Mouse (Mus musculus): ENCODE results near the gene Rarb. TPM values are rescaled to one million over a fixed set of nuclear protein-coding genes. Genes with fewer than 3 reads are reported as not detected.

The Rarb gene
- polyA plus RNA-seq, 1 experiment = 0.19 TPM

DNA sequence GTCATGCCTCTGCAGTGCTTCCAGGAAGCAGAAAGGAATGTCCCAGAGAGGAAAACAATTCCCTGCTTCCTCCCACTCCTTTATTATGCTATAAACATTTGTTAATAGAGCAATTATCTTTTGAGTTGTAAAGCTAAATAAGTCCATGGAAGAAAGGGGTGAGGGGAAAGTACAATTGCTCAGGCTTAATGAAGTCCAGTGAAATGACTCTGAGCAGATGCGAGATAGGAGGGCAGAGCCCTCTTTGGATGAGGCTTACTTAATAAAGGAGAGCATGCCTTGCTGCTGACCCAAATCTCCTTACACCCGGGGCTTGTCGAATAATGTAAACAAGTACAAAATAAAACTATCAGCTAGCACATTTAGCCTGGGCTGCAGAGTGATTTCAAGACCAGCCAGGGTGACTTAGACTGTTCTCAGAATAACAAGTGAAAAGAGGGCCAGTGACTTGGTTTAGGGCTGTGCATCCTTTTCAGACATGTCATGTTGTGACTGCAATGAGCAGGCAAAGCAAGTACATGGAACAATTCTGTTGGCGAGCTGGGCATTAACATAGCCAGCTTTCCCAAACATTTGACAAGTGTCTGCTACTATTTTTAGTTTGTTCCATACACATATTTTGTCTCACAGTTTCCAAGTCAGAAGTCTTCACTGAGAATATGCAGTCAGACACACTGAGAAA is 83.5 kb downstream of the Rarb start:
- H3K36me3 ChIP-seq (ENCODE audit: control insufficient read depth, insufficient read depth) = no peaks in the 10 kb centered on the region
- H3K27me3 ChIP-seq (ENCODE audit: control insufficient read depth, insufficient read depth, insufficient read length) = no peaks in the 10 kb centered on the region
- no peak overlapping the region for H3K4me3 ChIP-seq
- no peak overlapping the region for H3ac ChIP-seq (ENCODE audit: control insufficient read depth, insufficient read length)
- no peaks in the 10 kb centered on the region for H3K79me2 ChIP-seq (ENCODE audit: control insufficient read depth, insufficient read depth)
- H3K4me2 ChIP-seq (ENCODE audit: low read depth) = no peak overlapping the region
- TF ChIP-seq REST (IDR thresholded peaks at IDR 0.05; ENCODE audit: insufficient read depth, insufficient read length) = no peak
- no peak for TF ChIP-seq TCF3 (IDR thresholded peaks at IDR 0.05; ENCODE audit: insufficient read length, low read depth)
- TF ChIP-seq E2F4 (IDR thresholded peaks at IDR 0.05; ENCODE audit: insufficient read depth) = no peak

DNA sequence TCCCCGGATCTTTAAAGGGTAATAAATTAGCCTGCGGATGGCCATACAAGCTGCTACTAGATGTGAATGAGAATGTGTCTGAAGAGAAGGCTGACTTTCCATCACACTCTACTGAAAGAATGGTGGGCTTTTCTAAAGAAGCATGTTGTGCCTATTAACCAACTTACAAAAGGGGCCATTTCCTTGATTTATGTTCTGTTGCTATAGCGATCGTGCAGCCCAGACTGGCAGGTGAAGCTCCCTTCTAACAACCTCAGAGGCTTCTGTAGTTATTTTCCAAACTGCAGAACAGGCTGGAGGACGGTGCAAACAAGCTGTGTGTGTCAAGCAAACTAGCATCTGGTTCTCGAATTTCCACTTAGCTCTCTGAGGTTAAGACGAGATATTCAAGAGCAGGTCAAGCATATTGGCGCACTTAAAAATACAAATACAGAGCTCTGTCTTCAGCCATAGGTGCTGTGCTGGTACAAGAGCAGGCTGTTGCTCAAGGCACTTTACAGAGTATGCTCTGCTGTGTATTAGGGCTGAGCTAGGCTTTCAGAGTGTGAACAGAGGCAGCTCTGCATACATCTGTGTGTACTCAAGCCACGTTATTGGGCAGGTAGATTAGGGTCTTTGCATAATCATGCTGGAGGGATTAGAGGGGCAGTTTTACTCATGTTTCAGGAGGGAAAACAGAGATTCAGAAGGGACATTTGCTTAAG is 85.2 kb downstream of the Rarb start:
- Histone ChIP-seq H3K36me3 (ENCODE audit: control insufficient read depth, insufficient read depth) (no peaks in the 10 kb centered on the region), H3K4me3 (no peak overlapping the region), H3K27me3 (ENCODE audit: control insufficient read depth, insufficient read depth, insufficient read length) (no peaks in the 10 kb centered on the region), H3K79me2 (ENCODE audit: control insufficient read depth, insufficient read depth) (no peaks in the 10 kb centered on the region), H3ac (ENCODE audit: control insufficient read depth, insufficient read length) (no peak overlapping the region), H3K4me2 (ENCODE audit: low read depth) (no peak overlapping the region)
- TF ChIP-seq MYOD1 (IDR thresholded peaks at IDR 0.05; ENCODE audit: control insufficient read depth in 1 of 3, insufficient read length in 2 of 3, low read depth in 2 of 3) (no peak), POLR2A (IDR thresholded peaks at IDR 0.05; ENCODE audit: insufficient read length, low read depth) (no peak), MAX (IDR thresholded peaks at IDR 0.05; ENCODE audit: low read depth) (no peak), E2F4 (IDR thresholded peaks at IDR 0.05; ENCODE audit: insufficient read depth) (no peak), CEBPB (IDR thresholded peaks at IDR 0.05; ENCODE audit: insufficient read depth, poor library complexity, severe bottlenecking) (no peak), POLR2AphosphoS2 (IDR thresholded peaks at IDR 0.05; ENCODE audit: insufficient read length, low read depth) (no peak), REST (IDR thresholded peaks at IDR 0.05; ENCODE audit: insufficient read depth, insufficient read length) (no peak), MYOG (IDR thresholded peaks at IDR 0.05; ENCODE audit: control insufficient read depth in 1 of 3, insufficient read depth in 1 of 3, insufficient read length in 2 of 3, low read depth in 2 of 3) (no peak), SRF (IDR thresholded peaks at IDR 0.05; ENCODE audit: control insufficient read depth, insufficient read length, low read depth) (no peak), USF1 (IDR thresholded peaks at IDR 0.05; ENCODE audit: low read depth) (no peak), TCF3 (IDR thresholded peaks at IDR 0.05; ENCODE audit: insufficient read length, low read depth) (no peak), TCF12 (IDR thresholded peaks at IDR 0.05; ENCODE audit: insufficient read depth, poor library complexity, severe bottlenecking) (no peak)

DNA sequence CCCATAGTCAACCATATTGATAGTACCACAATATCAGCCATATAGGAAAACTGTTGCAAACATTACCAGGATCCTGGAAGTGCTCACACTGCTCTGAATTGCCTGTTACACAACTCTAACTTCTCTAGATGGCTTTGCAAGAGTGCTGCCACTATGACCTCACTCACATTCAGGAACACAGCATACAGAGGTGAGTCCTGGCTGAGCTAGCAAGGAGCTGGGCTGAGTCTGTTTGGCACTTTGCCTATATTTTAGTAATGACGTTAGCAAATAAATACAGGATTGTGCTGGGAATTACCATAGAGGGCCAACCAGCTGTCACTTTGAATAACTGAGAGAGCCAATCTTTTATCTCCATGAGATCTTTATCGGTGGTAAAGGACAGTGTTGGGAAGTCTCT is 86.9 kb downstream of the Rarb start:
- H3K36me3 ChIP-seq (ENCODE audit: control insufficient read depth, insufficient read depth) = no peaks in the 10 kb centered on the region
- TF ChIP-seq E2F4 (IDR thresholded peaks at IDR 0.05; ENCODE audit: insufficient read depth) (no peak), USF1 (IDR thresholded peaks at IDR 0.05; ENCODE audit: low read depth) (no peak), MAX (IDR thresholded peaks at IDR 0.05; ENCODE audit: low read depth) (no peak), POLR2AphosphoS2 (IDR thresholded peaks at IDR 0.05; ENCODE audit: insufficient read length, low read depth) (no peak)
- H3K79me2 ChIP-seq (ENCODE audit: control insufficient read depth, insufficient read depth) = no peaks in the 10 kb centered on the region
- no peak overlapping the region for H3K4me2 ChIP-seq (ENCODE audit: low read depth)
- H3K4me3 ChIP-seq = no peak overlapping the region
- H3K27me3 ChIP-seq (ENCODE audit: control insufficient read depth, insufficient read depth, insufficient read length) = no peaks in the 10 kb centered on the region
- no peak overlapping the region for H3ac ChIP-seq (ENCODE audit: control insufficient read depth, insufficient read length)

DNA sequence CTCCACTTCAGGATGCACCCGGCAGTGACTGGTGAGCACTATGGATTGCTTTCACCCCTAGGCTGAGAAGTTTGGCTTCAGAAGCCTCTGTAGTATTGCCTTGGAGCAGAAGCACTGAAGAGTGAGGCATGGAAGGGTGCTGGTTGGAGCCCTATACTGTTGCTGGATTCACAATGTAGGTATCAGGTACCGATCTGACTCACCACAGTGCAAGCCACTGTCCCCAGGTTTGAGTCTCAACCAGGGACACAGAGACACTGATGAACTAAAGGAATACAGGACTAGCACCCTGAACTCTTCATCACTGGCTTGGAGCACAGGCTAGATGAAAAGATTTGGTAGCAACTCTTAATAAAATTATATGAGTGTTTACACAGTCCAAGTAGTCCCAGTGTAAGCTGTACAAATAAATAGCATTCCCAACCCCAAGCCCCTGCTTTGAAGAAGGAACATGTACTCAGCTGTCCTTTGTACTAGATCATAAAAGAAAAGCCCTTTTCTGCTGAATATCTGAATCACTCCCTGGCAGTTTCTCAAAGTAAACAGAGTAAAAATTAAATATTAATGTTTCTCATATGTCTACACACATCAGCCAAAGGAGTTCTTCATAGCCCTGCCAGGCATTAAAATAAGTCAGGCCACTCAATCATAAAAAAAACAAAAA is 90.6 kb downstream of the Rarb start:
- no peak overlapping the region for H3K4me2 ChIP-seq (ENCODE audit: low read depth)
- H3K79me2 ChIP-seq (ENCODE audit: control insufficient read depth, insufficient read depth) = no peaks in the 10 kb centered on the region
- no peak overlapping the region for H3ac ChIP-seq (ENCODE audit: control insufficient read depth, insufficient read length)
- no peaks in the 10 kb centered on the region for H3K36me3 ChIP-seq (ENCODE audit: control insufficient read depth, insufficient read depth)
- no peaks in the 10 kb centered on the region for H3K27me3 ChIP-seq (ENCODE audit: control insufficient read depth, insufficient read depth, insufficient read length)
- no peak for TF ChIP-seq USF1 (IDR thresholded peaks at IDR 0.05; ENCODE audit: low read depth)
- no peak for TF ChIP-seq MAX (IDR thresholded peaks at IDR 0.05; ENCODE audit: low read depth)
- TF ChIP-seq POLR2AphosphoS2 (IDR thresholded peaks at IDR 0.05; ENCODE audit: insufficient read length, low read depth) = no peak
- no peak for TF ChIP-seq TCF12 (IDR thresholded peaks at IDR 0.05; ENCODE audit: insufficient read depth, poor library complexity, severe bottlenecking)
- TF ChIP-seq MYOG (IDR thresholded peaks at IDR 0.05; ENCODE audit: control insufficient read depth in 1 of 3, insufficient read depth in 1 of 3, insufficient read length in 2 of 3, low read depth in 2 of 3) = no peak
- TF ChIP-seq SRF (IDR thresholded peaks at IDR 0.05; ENCODE audit: control insufficient read depth, insufficient read length, low read depth) = no peak
- TF ChIP-seq REST (IDR thresholded peaks at IDR 0.05; ENCODE audit: insufficient read depth, insufficient read length) = no peak
- no peak for TF ChIP-seq TCF3 (IDR thresholded peaks at IDR 0.05; ENCODE audit: insufficient read length, low read depth)
- TF ChIP-seq CEBPB (IDR thresholded peaks at IDR 0.05; ENCODE audit: insufficient read depth, poor library complexity, severe bottlenecking) = no peak
- TF ChIP-seq E2F4 (IDR thresholded peaks at IDR 0.05; ENCODE audit: insufficient read depth) = no peak
- H3K4me3 ChIP-seq = no peak overlapping the region

DNA sequence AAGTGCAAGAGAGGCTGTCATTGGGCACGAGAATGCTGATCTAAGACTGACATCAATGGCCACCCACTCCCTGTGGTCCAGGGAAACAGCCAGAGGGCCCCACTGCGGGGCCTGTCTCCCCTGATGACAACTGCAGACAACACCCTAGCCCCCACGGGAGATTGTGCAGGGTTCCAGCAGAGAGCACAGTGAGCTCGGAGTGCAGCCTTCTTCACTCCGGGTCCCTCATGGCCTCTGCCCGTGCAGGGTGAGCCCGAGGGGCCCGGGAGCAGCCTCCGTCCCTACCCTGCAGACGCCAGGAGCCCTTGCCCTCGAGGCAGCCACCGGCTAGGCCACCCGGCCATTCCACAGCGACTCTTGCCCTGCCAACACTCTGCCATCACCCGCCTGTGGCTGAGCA is 95.0 kb downstream of the Rarb start:
- no peaks in the 10 kb centered on the region for H3K27me3 ChIP-seq (ENCODE audit: control insufficient read depth, insufficient read depth, insufficient read length)
- no peak overlapping the region for H3K4me3 ChIP-seq
- no peaks in the 10 kb centered on the region for H3K79me2 ChIP-seq (ENCODE audit: control insufficient read depth, insufficient read depth)
- no peaks in the 10 kb centered on the region for H3K36me3 ChIP-seq (ENCODE audit: control insufficient read depth, insufficient read depth)
- no peak overlapping the region for H3K4me2 ChIP-seq (ENCODE audit: low read depth)
- no peak overlapping the region for H3ac ChIP-seq (ENCODE audit: control insufficient read depth, insufficient read length)
- TF ChIP-seq SRF (IDR thresholded peaks at IDR 0.05; ENCODE audit: control insufficient read depth, insufficient read length, low read depth) = no peak
- TF ChIP-seq MYOG (IDR thresholded peaks at IDR 0.05; ENCODE audit: control insufficient read depth in 1 of 3, insufficient read depth in 1 of 3, insufficient read length in 2 of 3, low read depth in 2 of 3) = no peak
- no peak for TF ChIP-seq MYOD1 (IDR thresholded peaks at IDR 0.05; ENCODE audit: control insufficient read depth in 1 of 3, insufficient read length in 2 of 3, low read depth in 2 of 3)
- TF ChIP-seq MAX (IDR thresholded peaks at IDR 0.05; ENCODE audit: low read depth) = no peak
- no peak for TF ChIP-seq POLR2A (IDR thresholded peaks at IDR 0.05; ENCODE audit: insufficient read length, low read depth)
- no peak for TF ChIP-seq TCF12 (IDR thresholded peaks at IDR 0.05; ENCODE audit: insufficient read depth, poor library complexity, severe bottlenecking)
- TF ChIP-seq E2F4 (IDR thresholded peaks at IDR 0.05; ENCODE audit: insufficient read depth) = no peak
- TF ChIP-seq REST (IDR thresholded peaks at IDR 0.05; ENCODE audit: insufficient read depth, insufficient read length) = no peak
- no peak for TF ChIP-seq TCF3 (IDR thresholded peaks at IDR 0.05; ENCODE audit: insufficient read length, low read depth)
- TF ChIP-seq CEBPB (IDR thresholded peaks at IDR 0.05; ENCODE audit: insufficient read depth, poor library complexity, severe bottlenecking) = no peak
- no peak for TF ChIP-seq USF1 (IDR thresholded peaks at IDR 0.05; ENCODE audit: low read depth)
- no peak for TF ChIP-seq POLR2AphosphoS2 (IDR thresholded peaks at IDR 0.05; ENCODE audit: insufficient read length, low read depth)
